Mouse (Mus musculus): ENCODE measurements at regions not wholly inside any gene's neighbourhood (a gene's known extent, or its start where the extent isn't known, plus 50 kb on each side); places are given as distances from the start of the nearest gene placed in this dataset.

DNA sequence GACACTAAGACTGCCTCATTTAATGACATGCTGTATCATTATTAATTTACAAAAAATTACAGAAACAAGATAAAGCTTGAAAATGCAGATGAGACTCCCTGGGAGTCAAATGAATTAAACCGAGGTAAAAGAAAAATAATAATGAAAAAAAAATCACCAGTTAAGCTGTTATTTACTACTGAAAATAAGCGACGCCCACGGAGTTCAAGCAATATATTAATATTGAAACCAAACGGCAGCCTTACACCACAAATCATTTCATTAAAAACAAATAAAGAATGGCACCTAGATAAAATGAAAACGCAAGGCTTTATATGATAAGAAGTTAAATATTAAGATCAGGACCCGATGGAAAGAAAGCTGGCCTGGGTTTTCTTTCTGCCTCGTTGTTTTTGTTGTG, 211.9 kb upstream of the Spdye4c start:
- Histone ChIP-seq H3K27me3 (ENCODE audit: control insufficient read depth, insufficient read depth, low read length) (no peaks in the 10 kb centered on the region), H3K4me2 (ENCODE audit: low read depth) (no peak overlapping the region), H3K4me1 (replicated peaks; ENCODE audit: control insufficient read depth in 2 of 2, insufficient read depth in 2 of 2, low read length in 1 of 2) (no peaks in the 10 kb centered on the region), H3K9me3 (ENCODE audit: control insufficient read depth, low read length) (no peaks in the 10 kb centered on the region), H3K36me3 (replicated peaks; ENCODE audit: control insufficient read depth, insufficient read depth, low read depth) (no peaks in the 10 kb centered on the region), H3K4me3 (ENCODE audit: insufficient read depth in 1 of 2, low read depth in 2 of 2, low read length in 2 of 2) (no peak overlapping the region), H3K27ac (no peak overlapping the region), H3K9ac (replicated peaks) (no peak overlapping the region)
- WGBS (ENCODE audit: insufficient replicate concordance) = 61% methylated on average over 8 of the region's 8 CpGs
- no peak for TF ChIP-seq EP300 (IDR thresholded peaks at IDR 0.05; ENCODE audit: low read depth)
- TF ChIP-seq CTCF (IDR thresholded peaks at IDR 0.05; ENCODE audit: low read depth) = no peak
- DNase-seq (ENCODE audit: low read depth in 3 of 3, low spot score in 3 of 3) = no peak
- no peak for ATAC-seq (ENCODE audit: insufficient read depth)

DNA sequence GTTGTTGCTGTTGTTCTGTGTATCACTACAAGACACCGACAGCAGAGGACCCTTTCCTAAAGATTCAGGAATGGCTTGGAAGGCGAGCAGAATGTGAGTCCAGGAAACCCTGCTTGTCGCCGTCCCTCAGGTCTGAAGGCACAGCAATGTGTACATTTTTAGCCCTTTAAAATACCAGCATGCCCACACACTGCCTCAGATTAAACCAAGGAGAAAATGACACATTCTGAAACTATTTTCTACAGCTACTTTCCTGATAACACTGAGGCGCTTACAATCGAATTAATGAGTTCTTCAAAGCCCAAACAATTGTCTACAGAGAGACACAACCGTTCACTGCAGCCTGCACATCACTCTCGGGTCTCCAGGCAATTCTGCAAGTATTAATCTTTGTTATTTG, 211.5 kb upstream of the Spdye4c start:
- H3K27ac ChIP-seq = no peak overlapping the region
- no peaks in the 10 kb centered on the region for H3K9me3 ChIP-seq (ENCODE audit: control insufficient read depth, low read length)
- H3K4me2 ChIP-seq (ENCODE audit: low read depth) = no peak overlapping the region
- H3K4me1 ChIP-seq (replicated peaks; ENCODE audit: control insufficient read depth in 2 of 2, insufficient read depth in 2 of 2, low read length in 1 of 2) = no peaks in the 10 kb centered on the region
- no peak overlapping the region for H3K9ac ChIP-seq (replicated peaks)
- ATAC-seq (ENCODE audit: insufficient read depth) = no peak
- H3K27me3 ChIP-seq (ENCODE audit: control insufficient read depth, insufficient read depth, low read length) = no peaks in the 10 kb centered on the region
- WGBS (ENCODE audit: insufficient replicate concordance) = 52% methylated on average over 8 of the region's 8 CpGs
- H3K36me3 ChIP-seq (replicated peaks; ENCODE audit: control insufficient read depth, insufficient read depth, low read depth) = no peaks in the 10 kb centered on the region
- DNase-seq (ENCODE audit: low read depth in 3 of 3, low spot score in 3 of 3) = no peak
- H3K4me3 ChIP-seq (ENCODE audit: insufficient read depth in 1 of 2, low read depth in 2 of 2, low read length in 2 of 2) = no peak overlapping the region
- no peak for TF ChIP-seq CTCF (IDR thresholded peaks at IDR 0.05; ENCODE audit: low read depth)
- no peak for TF ChIP-seq EP300 (IDR thresholded peaks at IDR 0.05; ENCODE audit: low read depth)

DNA sequence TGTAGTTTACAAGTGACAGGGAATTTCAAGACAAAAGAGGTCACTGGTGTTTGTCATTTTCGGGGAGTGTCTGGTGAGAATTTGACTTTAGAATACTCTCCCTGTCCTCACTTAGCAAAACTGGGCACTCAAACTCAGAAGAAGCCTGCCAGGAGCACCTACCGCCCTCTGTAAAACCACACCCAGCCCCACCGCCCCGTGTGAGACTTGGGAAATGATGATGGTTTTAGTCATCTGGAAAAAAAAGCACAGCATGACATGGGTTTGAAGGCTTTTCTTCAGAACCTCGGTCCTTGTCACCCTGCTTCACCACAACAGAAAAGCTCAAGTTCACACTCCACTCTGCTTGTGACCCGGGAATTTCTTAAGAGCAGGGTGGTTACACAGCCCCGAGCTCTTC, 210.4 kb upstream of the Spdye4c start:
- Histone ChIP-seq H3K4me2 (ENCODE audit: low read depth) (no peak overlapping the region), H3K27me3 (ENCODE audit: control insufficient read depth, insufficient read depth, low read length) (no peaks in the 10 kb centered on the region), H3K9me3 (ENCODE audit: control insufficient read depth, low read length) (no peaks in the 10 kb centered on the region), H3K4me3 (ENCODE audit: insufficient read depth in 1 of 2, low read depth in 2 of 2, low read length in 2 of 2) (no peak overlapping the region), H3K36me3 (replicated peaks; ENCODE audit: control insufficient read depth, insufficient read depth, low read depth) (no peaks in the 10 kb centered on the region), H3K27ac (no peak overlapping the region), H3K9ac (replicated peaks) (no peak overlapping the region), H3K4me1 (replicated peaks; ENCODE audit: control insufficient read depth in 2 of 2, insufficient read depth in 2 of 2, low read length in 1 of 2) (no peaks in the 10 kb centered on the region)
- no peak for DNase-seq (ENCODE audit: low read depth in 3 of 3, low spot score in 3 of 3)
- TF ChIP-seq CTCF (IDR thresholded peaks at IDR 0.05; ENCODE audit: low read depth) (no peak), EP300 (IDR thresholded peaks at IDR 0.05; ENCODE audit: low read depth) (no peak)
- 34% methylated on average over 7 of the region's 7 CpGs for WGBS (ENCODE audit: insufficient replicate concordance)
- ATAC-seq (ENCODE audit: insufficient read depth) = no peak

DNA sequence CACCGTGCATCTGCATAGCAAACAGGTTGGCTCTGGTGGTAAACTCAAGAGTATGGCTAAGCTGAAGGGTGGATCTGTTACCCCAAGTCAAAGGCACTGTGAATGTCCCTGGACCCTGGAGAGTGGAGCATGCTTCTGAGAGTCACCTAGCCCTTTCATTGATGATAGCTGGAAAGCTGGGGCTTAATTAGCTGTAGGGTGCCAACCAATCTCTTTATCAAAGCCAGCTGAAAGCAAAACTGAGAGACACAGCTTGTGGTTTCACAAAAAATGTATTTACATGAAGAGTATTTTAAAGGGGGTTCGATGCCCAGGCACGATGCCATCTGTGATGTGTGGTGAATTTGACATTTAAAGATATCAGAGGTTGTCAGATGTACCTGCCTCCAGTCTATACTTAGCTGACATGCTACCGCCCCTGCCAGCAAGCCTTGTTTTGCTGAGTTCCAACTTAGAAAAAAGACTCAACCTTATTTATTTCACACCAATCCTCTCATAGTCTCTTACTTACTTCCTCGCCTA, 209.3 kb upstream of the Spdye4c start:
- no peak for TF ChIP-seq CTCF (IDR thresholded peaks at IDR 0.05; ENCODE audit: low read depth)
- TF ChIP-seq EP300 (IDR thresholded peaks at IDR 0.05; ENCODE audit: low read depth) = no peak
- no peak overlapping the region for H3K9ac ChIP-seq (replicated peaks)
- no peak overlapping the region for H3K4me2 ChIP-seq (ENCODE audit: low read depth)
- no peak overlapping the region for H3K4me3 ChIP-seq (ENCODE audit: insufficient read depth in 1 of 2, low read depth in 2 of 2, low read length in 2 of 2)
- 65% methylated on average over 5 of the region's 5 CpGs for WGBS (ENCODE audit: insufficient replicate concordance)
- no peaks in the 10 kb centered on the region for H3K36me3 ChIP-seq (replicated peaks; ENCODE audit: control insufficient read depth, insufficient read depth, low read depth)
- H3K4me1 ChIP-seq (replicated peaks; ENCODE audit: control insufficient read depth in 2 of 2, insufficient read depth in 2 of 2, low read length in 1 of 2) = no peaks in the 10 kb centered on the region
- no peaks in the 10 kb centered on the region for H3K27me3 ChIP-seq (ENCODE audit: control insufficient read depth, insufficient read depth, low read length)
- DNase-seq (ENCODE audit: low read depth in 3 of 3, low spot score in 3 of 3) (no peak), ATAC-seq (ENCODE audit: insufficient read depth) (no peak)
- H3K27ac ChIP-seq = no peak overlapping the region
- no peaks in the 10 kb centered on the region for H3K9me3 ChIP-seq (ENCODE audit: control insufficient read depth, low read length)

GRCm38 (mm10) chr2:128382473-128382872, 208.5 kb upstream of the Spdye4c start:
- H3K27me3 ChIP-seq (ENCODE audit: control insufficient read depth, insufficient read depth, low read length) = no peaks in the 10 kb centered on the region
- H3K9ac ChIP-seq (replicated peaks) = no peak overlapping the region
- H3K27ac ChIP-seq = no peak overlapping the region
- ATAC-seq (ENCODE audit: insufficient read depth) (no peak), DNase-seq (ENCODE audit: low read depth in 3 of 3, low spot score in 3 of 3) (no peak)
- H3K4me1 ChIP-seq (replicated peaks; ENCODE audit: control insufficient read depth in 2 of 2, insufficient read depth in 2 of 2, low read length in 1 of 2) = no peaks in the 10 kb centered on the region
- no peaks in the 10 kb centered on the region for H3K36me3 ChIP-seq (replicated peaks; ENCODE audit: control insufficient read depth, insufficient read depth, low read depth)
- TF ChIP-seq EP300 (IDR thresholded peaks at IDR 0.05; ENCODE audit: low read depth) = no peak
- no peak for TF ChIP-seq CTCF (IDR thresholded peaks at IDR 0.05; ENCODE audit: low read depth)
- no peak overlapping the region for H3K4me2 ChIP-seq (ENCODE audit: low read depth)
- 61% methylated on average over 4 of the region's 4 CpGs for WGBS (ENCODE audit: insufficient replicate concordance)
- no peaks in the 10 kb centered on the region for H3K9me3 ChIP-seq (ENCODE audit: control insufficient read depth, low read length)
- H3K4me3 ChIP-seq (ENCODE audit: insufficient read depth in 1 of 2, low read depth in 2 of 2, low read length in 2 of 2) = no peak overlapping the region

All from liver, embryonic 14.5 days (tissue).